27 mouse cellular contexts compared by ENCODE assay signal in the genomic region with DNA sequence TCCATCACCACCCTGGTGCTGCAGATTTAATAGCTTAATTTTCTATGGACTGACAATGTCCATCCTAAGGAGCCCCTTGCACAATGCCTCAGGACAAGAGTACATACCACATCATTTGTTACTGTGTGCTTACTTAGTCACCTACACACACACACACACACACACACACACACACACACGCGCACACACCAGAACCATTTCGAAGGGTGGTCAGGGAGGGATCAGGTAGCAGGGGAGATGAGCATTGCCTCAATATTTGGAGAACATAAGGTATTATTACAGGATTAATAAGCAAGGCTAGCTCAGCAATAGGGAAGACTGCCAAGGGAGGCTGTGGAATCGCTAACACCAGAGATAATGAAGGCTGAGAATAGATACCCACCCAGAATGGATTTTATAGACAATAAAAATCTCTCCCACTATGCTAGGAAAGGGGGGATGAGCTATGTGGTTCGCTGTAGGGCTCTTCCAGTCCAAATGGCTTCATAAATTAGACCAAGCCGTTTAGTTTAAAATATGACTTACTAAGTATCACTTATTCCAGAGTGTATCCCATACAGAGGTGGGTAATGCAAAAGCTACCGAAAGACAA.
DNase-seq lines count a peak whose midpoint lies in the region; ATAC-seq and TF ChIP-seq lines count a peak whose summit lies in the region.
"Had no signal": no experiment of that assay in that cellular context is flagged by ENCODE, and none has a peak within 500 bp of the region (broad histone marks: within the 10 kb centered on the region; RNA-seq: fewer than 3 reads in every experiment).

No protein-coding gene starts in this region.

- no peak overlapping the region for H3K4me3 ChIP-seq in embryonic facial prominence, embryonic 14.5 days (ENCODE audit: low read depth, low read length)
- H3K4me3 ChIP-seq in embryonic facial prominence, embryonic 10.5 days = no peak overlapping the region
- H3K4me3 ChIP-seq in hindbrain, embryonic 14.5 days (replicated peaks; ENCODE audit: low read length) = no peak overlapping the region
- H3K4me3 ChIP-seq in hindbrain, postnatal 0 days (ENCODE audit: low read length) = no peak overlapping the region
- no peak overlapping the region for H3K4me3 ChIP-seq in midbrain, postnatal 0 days (ENCODE audit: low read depth, low read length)
- H3K4me3 ChIP-seq in midbrain, embryonic 11.5 days (ENCODE audit: low read depth, low read length) = no peak overlapping the region
- no peak overlapping the region for H3K4me3 ChIP-seq in neural tube, embryonic 14.5 days (ENCODE audit: low read depth, low read length)
- H3K4me3 ChIP-seq: embryonic facial prominence, embryonic 15.5 days; heart, embryonic 12.5 days; heart, embryonic 15.5 days had no signal

- H3K27me3 ChIP-seq in embryonic facial prominence, embryonic 14.5 days (replicated peaks; ENCODE audit: control insufficient read depth, insufficient read depth, low read length) = no peaks in the 10 kb centered on the region
- H3K27me3 ChIP-seq in embryonic facial prominence, embryonic 10.5 days (replicated peaks; ENCODE audit: low read depth, poor library complexity, severe bottlenecking) = no peaks in the 10 kb centered on the region
- no peaks in the 10 kb centered on the region for H3K27me3 ChIP-seq in hindbrain, embryonic 14.5 days (ENCODE audit: control insufficient read depth, insufficient read depth, low read length)
- H3K27me3 ChIP-seq in hindbrain, postnatal 0 days (ENCODE audit: insufficient read depth, low read length) = no peaks in the 10 kb centered on the region
- H3K27me3 ChIP-seq in midbrain, postnatal 0 days (ENCODE audit: insufficient read depth, low read length) = no peaks in the 10 kb centered on the region
- H3K27me3 ChIP-seq in midbrain, embryonic 11.5 days (ENCODE audit: control insufficient read depth, insufficient read depth, low read length) = no peaks in the 10 kb centered on the region
- H3K27me3 ChIP-seq in neural tube, embryonic 14.5 days (ENCODE audit: control insufficient read depth, insufficient read depth, low read length) = no peaks in the 10 kb centered on the region
- H3K27me3 ChIP-seq: embryonic facial prominence, embryonic 15.5 days; heart, embryonic 12.5 days; heart, embryonic 15.5 days had no signal

- no peaks in the 10 kb centered on the region for H3K9me3 ChIP-seq in embryonic facial prominence, embryonic 14.5 days (ENCODE audit: control insufficient read depth, low read length)
- H3K9me3 ChIP-seq in embryonic facial prominence, embryonic 10.5 days = no peaks in the 10 kb centered on the region
- no peaks in the 10 kb centered on the region for H3K9me3 ChIP-seq in hindbrain, embryonic 14.5 days (ENCODE audit: control insufficient read depth, low read length)
- no peaks in the 10 kb centered on the region for H3K9me3 ChIP-seq in hindbrain, postnatal 0 days (ENCODE audit: low read length)
- no peaks in the 10 kb centered on the region for H3K9me3 ChIP-seq in midbrain, postnatal 0 days (ENCODE audit: low read length)
- no peaks in the 10 kb centered on the region for H3K9me3 ChIP-seq in midbrain, embryonic 11.5 days (ENCODE audit: control insufficient read depth, low read length)
- no peaks in the 10 kb centered on the region for H3K9me3 ChIP-seq in neural tube, embryonic 14.5 days (ENCODE audit: control insufficient read depth, low read length)
- H3K9me3 ChIP-seq: embryonic facial prominence, embryonic 15.5 days; heart, embryonic 12.5 days; heart, embryonic 15.5 days had no signal

- no peaks in the 10 kb centered on the region for H3K4me1 ChIP-seq in embryonic facial prominence, embryonic 14.5 days (ENCODE audit: control insufficient read depth, insufficient read depth, low read length)
- H3K4me1 ChIP-seq in embryonic facial prominence, embryonic 10.5 days = peaks cover 3% of the 10 kb centered on the region
- no peaks in the 10 kb centered on the region for H3K4me1 ChIP-seq in hindbrain, embryonic 14.5 days (replicated peaks; ENCODE audit: control insufficient read depth, insufficient read depth, low read length)
- H3K4me1 ChIP-seq in hindbrain, postnatal 0 days (ENCODE audit: insufficient read depth, low read length) = no peaks in the 10 kb centered on the region
- no peaks in the 10 kb centered on the region for H3K4me1 ChIP-seq in midbrain, postnatal 0 days (ENCODE audit: insufficient read depth, low read length)
- H3K4me1 ChIP-seq in midbrain, embryonic 11.5 days (ENCODE audit: control insufficient read depth, insufficient read depth, low read length) = no peaks in the 10 kb centered on the region
- 0 out of 2 replicates have a peak, but pooled peaks cover 8% of the 10 kb centered on the region for H3K4me1 ChIP-seq in neural tube, embryonic 14.5 days (ENCODE audit: control insufficient read depth, insufficient read depth, low read length)

- TF ChIP-seq CTCF in hindbrain, postnatal 0 days (IDR thresholded peaks at IDR 0.05; ENCODE audit: low read depth) = no peak
- no peak for TF ChIP-seq CTCF in midbrain, postnatal 0 days (IDR thresholded peaks at IDR 0.05)

- DNase-seq in embryonic facial prominence, embryonic 14.5 days (ENCODE audit: low spot score) = peak; percentile 19
- DNase-seq in embryonic facial prominence, embryonic 10.5 days (ENCODE audit: low spot score) = no peak
- DNase-seq in hindbrain, embryonic 14.5 days (ENCODE audit: low spot score) = no peak
- DNase-seq in hindbrain, postnatal 0 days (ENCODE audit: low spot score) = no peak
- peak; percentile 15 for DNase-seq in midbrain, postnatal 0 days (ENCODE audit: low spot score)
- no peak for DNase-seq in midbrain, embryonic 11.5 days (ENCODE audit: low spot score, missing footprints)
- DNase-seq in adrenal gland, postnatal 4 days (ENCODE audit: low spot score in 2 of 2) = no peak
- DNase-seq: adrenal gland, adult 8-10 months; adrenal gland, postnatal 25 days; cerebellum, adult 11-12 months; cerebellum, adult 8-10 months; cerebellum, postnatal 10 days; cerebellum, postnatal 36 days; embryo, embryonic 11 days; forebrain, postnatal 0 days; gastrocnemius, postnatal 10 days; gastrocnemius, postnatal 36 days; heart, postnatal 10 days; heart, postnatal 36 days; kidney, adult 2 months had no signal

- H3K27ac ChIP-seq in embryonic facial prominence, embryonic 14.5 days (replicated peaks; ENCODE audit: low read depth, low read length) = no peak overlapping the region
- H3K27ac ChIP-seq in embryonic facial prominence, embryonic 10.5 days (replicated peaks) = no peak overlapping the region
- H3K27ac ChIP-seq in hindbrain, embryonic 14.5 days = peak overlapping the region; percentile 4; the same call in 1 of the 2 replicates
- H3K27ac ChIP-seq in hindbrain, postnatal 0 days = no peak overlapping the region
- H3K27ac ChIP-seq in midbrain, postnatal 0 days (ENCODE audit: low read depth, low read length) = no peak overlapping the region
- H3K27ac ChIP-seq in midbrain, embryonic 11.5 days (ENCODE audit: low read depth, low read length) = no peak overlapping the region
- H3K27ac ChIP-seq in neural tube, embryonic 14.5 days (ENCODE audit: low read depth, low read length) = peak overlapping the region; percentile 69
- H3K27ac ChIP-seq: embryonic facial prominence, embryonic 15.5 days; heart, embryonic 15.5 days had no signal

- no peak overlapping the region for H3K4me2 ChIP-seq in embryonic facial prominence, embryonic 14.5 days (ENCODE audit: low read depth, low read length)
- H3K4me2 ChIP-seq in hindbrain, embryonic 14.5 days (replicated peaks) = no peak overlapping the region
- no peak overlapping the region for H3K4me2 ChIP-seq in hindbrain, postnatal 0 days (ENCODE audit: low read depth, low read length)
- H3K4me2 ChIP-seq in midbrain, postnatal 0 days (ENCODE audit: low read depth, low read length, poor library complexity, severe bottlenecking) = no peak overlapping the region
- no peak overlapping the region for H3K4me2 ChIP-seq in midbrain, embryonic 11.5 days
- 0 out of 2 replicates have a peak overlapping the region, but pooled peaks have one; percentile 17 for H3K4me2 ChIP-seq in neural tube, embryonic 14.5 days (ENCODE audit: low read depth, low read length)
- H3K4me2 ChIP-seq: embryonic facial prominence, embryonic 15.5 days; heart, embryonic 12.5 days; heart, embryonic 15.5 days had no signal

- no peak for ATAC-seq in embryonic facial prominence, embryonic 14.5 days (ENCODE audit: low read depth)
- no peak for ATAC-seq in hindbrain, embryonic 14.5 days (ENCODE audit: low FRiP score)
- ATAC-seq in hindbrain, postnatal 0 days = no peak
- ATAC-seq in midbrain, postnatal 0 days (ENCODE audit: low FRiP score) = no peak
- ATAC-seq in midbrain, embryonic 11.5 days (ENCODE audit: low FRiP score) = no peak
- ATAC-seq in neural tube, embryonic 14.5 days (ENCODE audit: low read depth) = peak; percentile 80
- ATAC-seq: activated CD4-positive, CD25-positive, alpha-beta regulatory T cell, adult 4 months; forebrain, embryonic 14.5 days; forebrain, postnatal 0 days; intestine, postnatal 0 days had no signal

- no peak overlapping the region for H3K9ac ChIP-seq in embryonic facial prominence, embryonic 14.5 days (ENCODE audit: low read depth, low read length)
- H3K9ac ChIP-seq in hindbrain, embryonic 14.5 days = no peak overlapping the region
- H3K9ac ChIP-seq in hindbrain, postnatal 0 days (replicated peaks; ENCODE audit: low read length) = no peak overlapping the region
- H3K9ac ChIP-seq in midbrain, postnatal 0 days (replicated peaks; ENCODE audit: low read length, poor library complexity, severe bottlenecking) = no peak overlapping the region
- H3K9ac ChIP-seq in midbrain, embryonic 11.5 days (ENCODE audit: low read length) = no peak overlapping the region
- no peak overlapping the region for H3K9ac ChIP-seq in neural tube, embryonic 14.5 days (replicated peaks; ENCODE audit: low read depth, low read length)
- H3K9ac ChIP-seq: embryonic facial prominence, embryonic 15.5 days; forebrain, postnatal 0 days; heart, embryonic 12.5 days; heart, embryonic 15.5 days had no signal

- peaks cover 6% of the 10 kb centered on the region; the same call in 1 of the 2 replicates for H3K36me3 ChIP-seq in embryonic facial prominence, embryonic 14.5 days (ENCODE audit: control insufficient read depth, insufficient read depth, low read length)
- peaks cover 8% of the 10 kb centered on the region; the same call in 1 of the 2 replicates for H3K36me3 ChIP-seq in embryonic facial prominence, embryonic 10.5 days (replicated peaks)
- H3K36me3 ChIP-seq in hindbrain, embryonic 14.5 days (replicated peaks; ENCODE audit: control insufficient read depth, insufficient read depth) = no peaks in the 10 kb centered on the region
- H3K36me3 ChIP-seq in hindbrain, postnatal 0 days (ENCODE audit: insufficient read depth, low read length) = no peaks in the 10 kb centered on the region
- no peaks in the 10 kb centered on the region for H3K36me3 ChIP-seq in midbrain, postnatal 0 days (ENCODE audit: insufficient read depth, low read length)
- H3K36me3 ChIP-seq in midbrain, embryonic 11.5 days (ENCODE audit: control insufficient read depth, insufficient read depth, low read length) = no peaks in the 10 kb centered on the region
- H3K36me3 ChIP-seq in neural tube, embryonic 14.5 days (ENCODE audit: control insufficient read depth, insufficient read depth, low read length) = no peaks in the 10 kb centered on the region
- H3K36me3 ChIP-seq: heart, embryonic 15.5 days had no signal

- 88% methylated on average over 7 of the region's 7 CpGs for WGBS in embryonic facial prominence, embryonic 14.5 days
- WGBS in embryonic facial prominence, embryonic 10.5 days = 92% methylated on average over 7 of the region's 7 CpGs
- 78% methylated on average over 7 of the region's 7 CpGs for WGBS in hindbrain, embryonic 14.5 days
- 78% methylated on average over 7 of the region's 7 CpGs for WGBS in hindbrain, postnatal 0 days
- WGBS in midbrain, postnatal 0 days = 87% methylated on average over 7 of the region's 7 CpGs
- WGBS in midbrain, embryonic 11.5 days = 93% methylated on average over 7 of the region's 7 CpGs
- 38% methylated on average over 7 of the region's 7 CpGs for WGBS in neural tube, embryonic 14.5 days

Comparison
In these comparisons a context has a peak if more than half of its experiments do, and no peak if none do; other contexts are left out.
1. DNase-seq: peak in embryonic facial prominence, embryonic 14.5 days (single experiment) and midbrain, postnatal 0 days (single experiment); none in embryonic facial prominence, embryonic 10.5 days (single experiment), hindbrain, embryonic 14.5 days (single experiment), hindbrain, postnatal 0 days (single experiment), midbrain, embryonic 11.5 days (single experiment) and adrenal gland, postnatal 4 days (0 of 2).
2. H3K27ac ChIP-seq: peak in hindbrain, embryonic 14.5 days (single experiment) and neural tube, embryonic 14.5 days (single experiment); none in embryonic facial prominence, embryonic 14.5 days (single experiment), embryonic facial prominence, embryonic 10.5 days (single experiment), hindbrain, postnatal 0 days (single experiment), midbrain, postnatal 0 days (single experiment) and midbrain, embryonic 11.5 days (single experiment).